Mouse (Mus musculus): ENCODE results near the gene Tmem108. TPM values are rescaled to one million over a fixed set of nuclear protein-coding genes. Genes with fewer than 3 reads are reported as not detected.
A peak's percentile ranks its signal among the peaks of the same experiment; 100 is the strongest.

Gene Tmem108
- total RNA-seq, 1 experiment from 2014 or later, result 4.6 TPM

DNA sequence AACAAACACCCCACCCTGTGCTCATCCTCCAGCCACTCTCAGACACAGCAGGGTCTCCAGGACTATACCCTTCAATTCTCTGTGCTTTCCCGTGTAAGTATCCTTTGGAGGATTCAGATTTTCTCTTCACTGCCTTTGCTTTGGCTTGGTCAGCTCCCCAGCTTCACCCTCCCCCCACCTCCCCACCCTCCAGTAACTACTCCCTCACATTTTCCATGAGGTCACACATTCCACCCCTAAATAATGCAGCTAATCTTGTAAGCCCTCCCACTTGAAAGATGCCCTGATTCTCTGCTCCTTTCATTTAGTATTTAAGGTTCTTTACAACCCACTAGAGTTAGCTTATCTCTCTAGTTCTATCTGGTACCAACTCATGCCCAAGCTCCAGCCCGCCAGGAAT lies 82.4 kb downstream of the Tmem108 start:
- no peak for DNase-seq

DNA sequence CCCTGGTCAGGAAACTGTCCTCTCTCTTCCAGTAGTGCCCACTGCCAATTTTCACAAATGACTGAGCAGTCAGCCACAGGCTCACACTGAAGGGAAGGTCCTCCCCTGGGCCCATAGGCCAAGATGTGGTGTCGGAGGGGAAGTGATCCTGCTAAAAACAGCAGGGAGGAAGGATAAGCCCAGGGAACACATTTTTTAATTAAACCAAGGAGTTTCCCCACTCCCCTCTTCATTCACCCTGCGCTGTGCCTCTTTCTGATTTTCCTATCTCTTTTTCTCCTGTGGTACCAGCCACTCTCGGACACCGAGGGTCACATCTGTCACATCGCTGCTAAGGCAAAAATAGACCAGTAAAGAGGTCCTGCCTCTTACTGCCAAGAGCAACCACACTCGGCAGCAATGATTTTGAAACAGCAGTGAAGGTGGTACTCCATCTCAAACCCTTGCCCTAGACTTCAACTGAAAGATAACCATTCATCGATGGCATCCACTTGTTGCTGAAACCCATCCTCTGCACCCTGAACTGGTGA lies 83.0 kb downstream of the Tmem108 start:
- no peak for DNase-seq

- peak; percentile 27 for DNase-seq
These were observed 83.8 kb downstream of the Tmem108 start for GRCm38 (mm10) chr9:103677811-103678210.

GRCm38 (mm10) chr9:103675721-103676480 lies 85.7 kb downstream of the Tmem108 start:
- DNase-seq, result no peak

- DNase-seq, result no peak
These were observed 88.8 kb downstream of the Tmem108 start for GRCm38 (mm10) chr9:103672881-103673280.

DNA sequence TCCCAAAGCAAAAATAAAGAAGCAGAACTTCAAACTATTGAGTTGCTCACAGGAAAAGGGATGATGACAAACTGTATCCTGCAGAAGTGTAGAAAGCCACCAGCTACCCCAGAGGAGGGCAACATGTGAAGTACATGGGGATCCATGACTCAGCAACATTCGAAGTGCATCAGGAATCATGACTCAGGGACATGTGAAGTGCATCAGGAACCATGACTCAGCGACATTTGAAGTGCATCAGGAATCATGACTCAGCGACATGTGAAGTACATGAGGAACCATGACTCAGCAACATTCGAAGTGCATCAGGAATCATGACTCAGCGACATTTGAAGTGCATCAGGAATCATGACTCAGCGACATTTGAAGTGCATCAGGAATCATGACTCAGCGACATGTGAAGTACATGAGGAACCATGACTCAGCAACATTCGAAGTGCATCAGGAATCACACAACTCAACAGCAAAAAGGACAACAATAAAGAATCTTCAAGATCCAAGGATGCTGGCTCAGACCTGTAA lies 91.0 kb downstream of the Tmem108 start:
- DNase-seq, result peak; percentile 10

GRCm38 (mm10) chr9:103668830-103669229 lies 92.8 kb downstream of the Tmem108 start:
- no peak for DNase-seq

DNA sequence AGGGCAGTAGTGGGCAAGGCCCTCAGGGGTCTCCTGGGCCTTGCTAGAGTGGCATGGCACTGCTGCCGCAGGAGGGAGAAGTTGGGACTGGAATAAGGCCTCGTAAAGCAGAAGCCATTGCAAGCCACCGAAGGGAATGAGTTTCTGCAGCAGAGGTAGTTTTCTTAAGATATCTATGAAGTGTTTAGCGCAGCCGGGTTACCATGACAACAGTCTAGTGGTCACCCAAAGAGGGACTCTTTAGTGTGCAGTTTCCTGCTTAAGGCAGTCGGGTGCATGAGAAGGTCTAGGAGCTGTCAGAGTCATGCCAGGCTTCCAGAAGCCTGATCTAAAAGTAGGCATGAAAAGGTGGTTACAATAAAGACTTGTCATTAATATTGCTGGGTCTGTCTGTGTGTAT lies 95.8 kb downstream of the Tmem108 start:
- DNase-seq, result no peak

DNA sequence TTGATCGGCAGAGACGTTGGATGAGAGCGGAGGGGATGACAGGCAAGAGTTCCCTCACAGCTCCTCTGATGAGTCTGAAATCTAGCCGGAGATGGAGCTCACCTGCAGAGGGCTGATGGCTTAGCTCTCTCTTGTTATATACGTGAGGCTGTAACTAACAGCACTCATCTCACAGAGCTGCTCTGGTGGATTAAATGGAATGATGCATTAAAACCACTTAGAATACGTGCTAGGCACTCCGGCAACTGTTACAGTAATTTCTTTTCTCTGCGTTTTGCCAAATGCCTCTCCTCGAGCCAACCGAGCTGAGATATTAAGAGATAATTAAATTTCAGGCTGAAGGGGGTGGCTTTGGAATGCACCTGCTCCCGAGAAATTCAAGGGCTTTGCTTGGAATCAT lies 97.5 kb downstream of the Tmem108 start:
- DNase-seq, result no peak

GRCm38 (mm10) chr9:103661873-103662272 lies 99.8 kb downstream of the Tmem108 start:
- DNase-seq, result no peak

GRCm38 (mm10) chr9:103657981-103658380 lies 103.7 kb downstream of the Tmem108 start:
- DNase-seq, result no peak

DNA sequence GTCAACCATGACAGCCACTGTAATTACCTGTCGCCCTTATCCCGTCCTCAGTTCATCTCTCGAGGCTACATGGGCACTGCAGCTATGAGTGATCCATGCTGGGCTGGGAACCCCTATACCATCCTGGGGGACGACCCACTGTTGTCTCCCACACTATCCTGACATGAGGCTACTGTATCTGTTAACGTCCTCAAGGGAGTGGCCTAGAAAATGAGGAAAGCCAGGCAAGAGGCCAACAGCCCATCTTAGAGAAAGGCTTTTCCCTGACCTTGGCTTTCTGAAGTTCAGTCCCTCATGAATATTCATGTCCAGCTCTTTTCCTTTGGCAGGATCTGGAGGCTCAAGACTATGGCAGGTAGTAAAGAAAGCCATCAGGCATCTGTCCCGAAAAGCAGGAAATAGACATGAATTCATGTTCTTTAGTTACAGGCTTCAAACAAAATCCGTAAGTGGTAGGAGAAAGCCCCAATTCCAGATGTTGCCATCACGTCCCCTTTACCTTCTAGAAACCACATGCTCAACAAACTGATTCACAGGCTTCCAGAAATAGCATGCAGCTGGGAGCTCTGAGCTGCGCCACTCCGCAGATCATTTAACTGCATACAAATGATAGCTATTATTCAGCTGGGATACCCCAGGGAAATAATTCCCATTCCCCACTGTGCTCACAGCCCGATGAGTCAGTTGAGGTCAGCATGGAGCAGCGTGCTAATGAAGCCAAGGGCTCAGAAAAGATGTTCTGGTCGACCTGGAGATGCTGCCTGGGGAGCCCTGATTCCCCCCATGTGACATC lies 104.3 kb downstream of the Tmem108 start:
- DNase-seq, result peak; percentile 45

GRCm38 (mm10) chr9:103653995-103654587 lies 107.5 kb downstream of the Tmem108 start:
- no peak for DNase-seq

- no peak for DNase-seq
These were observed 109.3 kb downstream of the Tmem108 start for GRCm38 (mm10) chr9:103652127-103652882.

DNA sequence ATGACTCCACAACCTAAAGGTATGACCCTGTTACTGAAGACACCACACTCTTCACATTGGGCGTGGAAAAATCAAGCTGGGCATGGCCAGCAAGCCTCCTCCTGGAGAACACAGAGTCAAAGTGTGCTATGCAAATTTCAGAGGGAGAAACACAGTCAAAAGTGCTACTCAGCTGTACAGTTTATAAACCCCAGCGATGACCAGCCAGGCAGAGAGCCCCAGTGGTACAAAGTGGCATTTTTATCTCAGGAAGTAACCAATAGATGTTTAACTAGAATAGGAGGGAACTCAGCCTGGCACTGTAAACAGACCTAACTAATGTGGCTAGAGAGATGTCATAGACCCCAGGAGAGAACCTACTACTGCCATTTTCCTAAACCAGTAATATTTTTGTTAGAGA lies 115.0 kb downstream of the Tmem108 start:
- no peak for DNase-seq

DNA sequence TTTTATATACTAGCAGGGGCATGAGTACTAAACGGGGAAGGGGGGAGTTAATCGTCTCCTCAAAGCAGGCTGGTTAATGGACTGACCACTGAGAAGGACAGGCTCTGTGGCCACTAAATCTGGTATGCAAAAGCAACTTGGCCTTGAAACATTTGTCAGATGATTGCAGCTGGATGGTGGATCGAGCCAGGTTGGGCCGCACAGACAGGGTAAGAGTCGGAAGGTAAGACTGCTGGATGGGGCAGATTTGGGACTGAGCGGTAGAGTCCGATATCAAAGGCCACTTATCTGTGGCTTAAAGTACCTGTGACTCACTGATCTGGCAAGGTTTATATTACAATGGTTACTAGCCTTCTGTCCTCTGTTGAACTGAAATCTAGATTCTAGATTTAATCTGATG lies 115.9 kb downstream of the Tmem108 start:
- no peak for DNase-seq

DNA sequence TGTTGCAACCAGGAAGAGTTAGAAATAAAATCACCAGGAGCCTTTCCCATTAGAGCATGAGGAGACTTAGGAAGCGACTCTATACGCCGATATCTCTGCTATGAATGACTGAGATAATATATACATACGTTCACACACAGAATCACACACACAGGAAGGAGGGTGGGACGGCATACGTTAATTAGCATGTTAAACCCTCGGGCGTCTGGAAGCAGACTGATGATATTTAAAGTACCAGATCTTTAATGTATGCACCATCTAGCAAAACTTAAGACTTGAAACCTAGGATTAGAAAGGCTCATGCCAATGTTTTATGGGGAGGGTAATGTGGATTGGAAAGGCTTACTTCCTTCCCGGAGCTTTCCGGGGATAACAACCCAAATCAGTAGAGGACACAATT lies 119.3 kb downstream of the Tmem108 start:
- DNase-seq, result no peak

- DNase-seq, result no peak
These were observed 120.3 kb downstream of the Tmem108 start for GRCm38 (mm10) chr9:103641340-103641739.

DNA sequence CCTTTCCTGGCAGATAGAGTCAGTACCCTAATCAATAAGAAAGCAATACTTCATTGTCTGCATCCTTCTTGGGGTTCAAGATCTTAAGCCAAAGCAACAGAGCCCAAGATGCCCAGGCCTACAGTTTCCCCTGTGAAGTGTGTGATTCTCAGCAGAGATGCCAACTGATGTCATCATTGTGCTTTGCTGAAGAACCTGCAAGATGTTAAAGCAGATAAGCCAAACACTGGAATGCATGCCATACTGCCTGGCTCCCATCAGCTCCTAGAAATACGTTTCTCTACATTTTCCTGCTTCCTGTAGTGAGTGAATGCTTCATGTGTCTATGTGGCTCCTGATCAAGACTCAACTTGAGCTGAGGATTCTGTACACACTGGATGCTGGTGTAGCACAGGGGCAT lies 122.2 kb downstream of the Tmem108 start:
- DNase-seq, result no peak

GRCm38 (mm10) chr9:103637451-103637850 lies 124.2 kb downstream of the Tmem108 start:
- DNase-seq, result no peak

GRCm38 (mm10) chr9:103636847-103637246 lies 124.8 kb downstream of the Tmem108 start:
- no peak for DNase-seq
